Mouse (Mus musculus) midbrain, embryonic 14.5 days (tissue): ENCODE measurements at regions not wholly inside any gene's neighbourhood (a gene's known extent, or its start where the extent isn't known, plus 50 kb on each side); places are given as distances from the start of the nearest gene placed in this dataset.

ENCODE experiments used
- ATAC-seq: fragments of 200-750 bp; cut with Nextera tagmentation; 2 replicates; pipeline ENCODE4 v1.8.0; 2017; ENCODE audit warnings: moderate number of reproducible peaks, moderate library complexity; ENCODE audit not compliant: low FRiP score, low TSS enrichment
- DNase-seq: peaks from one replicate; pipeline ENCODE4 v3.0.0-alpha.2; 2015
- H3K27ac ChIP-seq: fragments of 300-500 bp; sonication (generic); replicated peaks from 2 replicates; pipeline ENCODE4 v1.5.1; 2014; ENCODE audit warnings: mild to moderate bottlenecking, low read depth, low read length, moderate library complexity
- H3K27me3 ChIP-seq: fragments of 300-500 bp; sonication (generic); 2 replicates; pipeline ENCODE4 v1.6.1; 2014; ENCODE audit warnings: low read length, control low read depth, mixed read lengths; ENCODE audit not compliant: control insufficient read depth, insufficient read depth
- H3K36me3 ChIP-seq: fragments of 300-500 bp; sonication (generic); 2 replicates; pipeline ENCODE4 v1.6.1; 2014; ENCODE audit warnings: low read length, control low read depth; ENCODE audit not compliant: control insufficient read depth, insufficient read depth
- H3K4me1 ChIP-seq: fragments of 300-500 bp; sonication (generic); 2 replicates; pipeline ENCODE4 v1.6.1; 2014; ENCODE audit warnings: mild to moderate bottlenecking, antibody characterized with exemption, low read length, control low read depth; ENCODE audit not compliant: control insufficient read depth, insufficient read depth
- H3K4me2 ChIP-seq: fragments of 300-500 bp; sonication (generic); 2 replicates; pipeline ENCODE4 v1.6.1; 2014; ENCODE audit warnings: mild to moderate bottlenecking, low read length, moderate library complexity
- H3K4me3 ChIP-seq: fragments of 300-500 bp; sonication (generic); replicated peaks from 2 replicates; pipeline ENCODE4 v1.5.1; 2014; ENCODE audit warnings: low read depth, low read length
- H3K9ac ChIP-seq: fragments of 300-500 bp; sonication (generic); replicated peaks from 2 replicates; pipeline ENCODE4 v1.6.1; 2014; ENCODE audit warnings: mild to moderate bottlenecking, low read length, moderate library complexity
- H3K9me3 ChIP-seq: fragments of 300-500 bp; sonication (generic); 2 replicates; pipeline ENCODE4 v1.6.1; 2016; ENCODE audit warnings: low read length, control low read depth, mixed read lengths; ENCODE audit not compliant: control insufficient read depth
- WGBS: fragments of 180-500 bp; shearing (Covaris S2); extraction: QIAGEN DNeasy Blood & Tissue Kit; methylation state at CpG from one replicate; pipeline ENCODE4 v1.1.7; 2014; 5-methylcytosine and 5-hydroxymethylcytosine counted together

- 86% methylated on average over 9 of the region's 9 CpGs for WGBS
Observed at GRCm38 (mm10) chr12:8420511-8421270, 79.1 kb downstream of the Rhob start.

GRCm38 (mm10) chr12:8418890-8419289, 80.9 kb downstream of the Rhob start:
- DNase-seq, result no peak
- Histone ChIP-seq H3K27me3 (no peaks in the 10 kb centered on the region), H3K4me3 (no peak overlapping the region), H3K9me3 (no peaks in the 10 kb centered on the region), H3K4me2 (no peak overlapping the region), H3K36me3 (no peaks in the 10 kb centered on the region), H3K4me1 (no peaks in the 10 kb centered on the region), H3K9ac (no peak overlapping the region), H3K27ac (no peak overlapping the region)
- no peak for ATAC-seq
- whole genome bisulfite sequencing, result 81% methylated on average over 5 of the region's 5 CpGs

More at GRCm38 (mm10) chr12:8420511-8421270, 79.1 kb downstream of the Rhob start:
- Histone ChIP-seq H3K4me2 (no peak overlapping the region), H3K9ac (no peak overlapping the region), H3K27ac (no peak overlapping the region), H3K27me3 (no peaks in the 10 kb centered on the region), H3K4me1 (no peaks in the 10 kb centered on the region), H3K36me3 (no peaks in the 10 kb centered on the region), H3K4me3 (no peak overlapping the region), H3K9me3 (no peaks in the 10 kb centered on the region)
- ATAC-seq (no peak), DNase-seq (no peak)

- Histone ChIP-seq H3K4me3 (no peak overlapping the region), H3K4me1 (no peaks in the 10 kb centered on the region), H3K4me2 (no peak overlapping the region), H3K36me3 (no peaks in the 10 kb centered on the region), H3K27ac (peak overlapping the region; percentile 34), H3K9me3 (no peaks in the 10 kb centered on the region), H3K9ac (no peak overlapping the region), H3K27me3 (no peaks in the 10 kb centered on the region)
- peak; percentile 44 for DNase-seq
- WGBS, result 45% methylated on average over 8 of the region's 8 CpGs
- peak; percentile 63; the same call in 1 of the 2 replicates for ATAC-seq
Observed at GRCm38 (mm10) chr12:8417127-8417790, 82.5 kb downstream of the Rhob start.

- Histone ChIP-seq H3K4me1 (no peaks in the 10 kb centered on the region), H3K27ac (no peak overlapping the region), H3K4me3 (no peak overlapping the region), H3K4me2 (no peak overlapping the region), H3K9me3 (no peaks in the 10 kb centered on the region), H3K36me3 (no peaks in the 10 kb centered on the region), H3K27me3 (no peaks in the 10 kb centered on the region), H3K9ac (no peak overlapping the region)
- 97% methylated on average over 2 of the region's 2 CpGs for WGBS
- no peak for ATAC-seq
- DNase-seq, result no peak
Observed at GRCm38 (mm10) chr12:8412125-8412524, 87.7 kb downstream of the Rhob start.

- Histone ChIP-seq H3K9me3 (no peaks in the 10 kb centered on the region), H3K36me3 (no peaks in the 10 kb centered on the region), H3K9ac (no peak overlapping the region), H3K4me1 (no peaks in the 10 kb centered on the region), H3K27ac (no peak overlapping the region), H3K4me2 (no peak overlapping the region), H3K27me3 (no peaks in the 10 kb centered on the region), H3K4me3 (no peak overlapping the region)
- WGBS, result 55% methylated on average over 24 of the region's 24 CpGs
- peak; percentile 21 for DNase-seq
- 0 out of 2 replicates have a peak, but pooled peaks have one; percentile 31 for ATAC-seq
Observed at GRCm38 (mm10) chr12:8410410-8411341, 89.1 kb downstream of the Rhob start.

GRCm38 (mm10) chr12:8402084-8402483, 88.9 kb downstream of the Hs1bp3 start:
- Histone ChIP-seq H3K27ac (no peak overlapping the region), H3K4me3 (no peak overlapping the region), H3K9me3 (no peaks in the 10 kb centered on the region), H3K27me3 (no peaks in the 10 kb centered on the region), H3K9ac (no peak overlapping the region), H3K4me1 (no peaks in the 10 kb centered on the region), H3K4me2 (no peak overlapping the region), H3K36me3 (no peaks in the 10 kb centered on the region)
- DNase-seq (no peak), ATAC-seq (no peak)
- WGBS, result 28% methylated on average over 5 of the region's 5 CpGs

- no peak for DNase-seq
- no peak overlapping the region for H3K4me2 ChIP-seq
- no peak overlapping the region for H3K4me3 ChIP-seq
- H3K4me1 ChIP-seq, result no peaks in the 10 kb centered on the region
- no peak overlapping the region for H3K9ac ChIP-seq
- no peak overlapping the region for H3K27ac ChIP-seq
- no peak for ATAC-seq
- H3K27me3 ChIP-seq, result no peaks in the 10 kb centered on the region
- 91% methylated on average over 2 of the region's 2 CpGs for WGBS
- H3K36me3 ChIP-seq, result no peaks in the 10 kb centered on the region
- H3K9me3 ChIP-seq, result no peaks in the 10 kb centered on the region
Observed at GRCm38 (mm10) chr12:8401376-8401775, 88.1 kb downstream of the Hs1bp3 start.

- H3K27me3 ChIP-seq, result no peaks in the 10 kb centered on the region
- 91% methylated on average over 10 of the region's 10 CpGs for WGBS
- H3K9ac ChIP-seq, result no peak overlapping the region
- ATAC-seq (no peak), DNase-seq (no peak)
- no peak overlapping the region for H3K4me2 ChIP-seq
- H3K9me3 ChIP-seq, result no peaks in the 10 kb centered on the region
- no peaks in the 10 kb centered on the region for H3K4me1 ChIP-seq
- H3K36me3 ChIP-seq, result no peaks in the 10 kb centered on the region
- H3K27ac ChIP-seq, result no peak overlapping the region
- no peak overlapping the region for H3K4me3 ChIP-seq
Observed at GRCm38 (mm10) chr12:8400345-8401130, 87.3 kb downstream of the Hs1bp3 start.
